Mouse (Mus musculus): ENCODE results near the gene Rpsa. TPM values are rescaled to one million over a fixed set of nuclear protein-coding genes. Genes with fewer than 3 reads are reported as not detected.

The Rpsa gene
- total and polyA plus RNA-seq, 3 experiments, result 3,563 to 4,053 (median 3,991) TPM

- no peaks in the 10 kb centered on the region for H3K27me3 ChIP-seq (replicated peaks)
- peak within 1 kb of the TSS; percentile 58 for H3K9ac ChIP-seq (ENCODE audit: insufficient read depth, low read depth)
- H3K79me2 ChIP-seq (replicated peaks; ENCODE audit: control insufficient read depth, extremely low read depth, insufficient read depth, poor library complexity, severe bottlenecking), result peaks cover 13% of the 10 kb centered on the region
- peaks cover 0 to 9% of the 10 kb centered on the region in 2 experiments for H3K36me3 ChIP-seq (replicated peaks in 1 of 2; ENCODE audit: control insufficient read depth in 1 of 2, insufficient read depth in 1 of 2, low read length in 1 of 2)
- no peaks in the 10 kb centered on the region for H3K9me3 ChIP-seq (replicated peaks; ENCODE audit: low read length)
- in situ Hi-C loops (cut with MboI; ENCODE audit: low pct_ligation_motif_present, low pct_unique_long_range_greater_than_20kb, low sequenced_read_pairs), result no loop called here
- DNase-seq (ENCODE audit: extremely low read depth), result peak; percentile 94
- peaks cover 9 to 15% of the 10 kb centered on the region in 2 experiments; a peak in 3 of 4 replicates for H3K4me1 ChIP-seq (ENCODE audit: control insufficient read depth in 1 of 2, insufficient read depth in 2 of 2)
- peak within 1 kb of the TSS; percentile 77 for H3K27ac ChIP-seq (ENCODE audit: insufficient read depth, low read depth)
- peak within 1 kb of the TSS; percentile 71 to 87 (median 71) for H3K4me3 ChIP-seq (replicated peaks in 1 of 3; ENCODE audit: low read depth in 2 of 3, low read length in 2 of 3, poor library complexity in 1 of 3)
- peak within 1 kb of the TSS; percentile 96 for H3K4me2 ChIP-seq (ENCODE audit: insufficient read depth, low read depth, poor library complexity, severe bottlenecking)
- dilution Hi-C loops (cut with MboI; ENCODE audit: extremely low pct_ligation_motif_present, extremely low pct_unique_long_range_greater_than_20kb, low sequenced_read_pairs), result no loop called here
- peak; percentile 27; the same call in 1 of the 2 replicates for TF ChIP-seq MEF2A (IDR thresholded peaks at IDR 0.05; ENCODE audit: borderline replicate concordance, low read depth, low read length)
- no peak for TF ChIP-seq JUND (conservative IDR thresholded peaks at IDR 0.05; ENCODE audit: low read depth, low read length)
- TF ChIP-seq SMC3 (IDR thresholded peaks at IDR 0.05; ENCODE audit: low read depth, low read length), result peak; percentile 72
- no peak for TF ChIP-seq ZKSCAN1 (IDR thresholded peaks at IDR 0.05; ENCODE audit: borderline replicate concordance, low read depth, low read length)
- no peak for TF ChIP-seq EP300 (IDR thresholded peaks at IDR 0.05; ENCODE audit: low read length)
- peak; percentile 77; the same call in 1 of the 2 replicates for TF ChIP-seq MAZ (IDR thresholded peaks at IDR 0.05; ENCODE audit: low read depth, low read length)
- TF ChIP-seq E2F4 (IDR thresholded peaks at IDR 0.05; ENCODE audit: insufficient replicate concordance, low read depth, low read length), result 0 out of 2 replicates have a peak, but pooled peaks have one; percentile 33
- no peak for TF ChIP-seq NRF1 (IDR thresholded peaks at IDR 0.05; ENCODE audit: low read depth, low read length)
- no peak for TF ChIP-seq PAX5 (IDR thresholded peaks at IDR 0.05; ENCODE audit: low read length)
- TF ChIP-seq RAD21 (IDR thresholded peaks at IDR 0.05; ENCODE audit: low read depth, low read length), result peak; percentile 71
- 0 out of 2 replicates have a peak, but pooled peaks have one; percentile 30 for TF ChIP-seq JUN (IDR thresholded peaks at IDR 0.05; ENCODE audit: insufficient read depth, low read depth, low read length)
- TF ChIP-seq RCOR1 (conservative IDR thresholded peaks at IDR 0.05; ENCODE audit: low read depth, low read length), result peak; percentile 55; the same call in 1 of the 2 replicates
- TF ChIP-seq MXI1 (IDR thresholded peaks at IDR 0.05; ENCODE audit: low read depth, low read length), result peak; percentile 75; the same call in 1 of the 2 replicates
- TF ChIP-seq GABPA (IDR thresholded peaks at IDR 0.05; ENCODE audit: insufficient replicate concordance, low read depth, low read length), result no peak
- peak; percentile 91 for TF ChIP-seq SIN3A (IDR thresholded peaks at IDR 0.05; ENCODE audit: low read length)
- TF ChIP-seq MYC (IDR thresholded peaks at IDR 0.05; ENCODE audit: low read depth, low read length), result peak; percentile 74
- TF ChIP-seq CHD2 (IDR thresholded peaks at IDR 0.05; ENCODE audit: low read length), result 0 out of 2 replicates have a peak, but pooled peaks have one; percentile 28
- TF ChIP-seq ZNF384 (IDR thresholded peaks at IDR 0.05; ENCODE audit: low read depth, low read length), result peak; percentile 86
- no peak for TF ChIP-seq USF2 (conservative IDR thresholded peaks at IDR 0.05; ENCODE audit: low read depth, low read length)
- no peak for TF ChIP-seq ZC3H11A (IDR thresholded peaks at IDR 0.05; ENCODE audit: low read depth, low read length)
- peak; percentile 96 for TF ChIP-seq UBTF (IDR thresholded peaks at IDR 0.05; ENCODE audit: low read depth, low read length)
- TF ChIP-seq USF1 (IDR thresholded peaks at IDR 0.05; ENCODE audit: low read depth, low read length), result no peak
- peak; percentile 42; the same call in 1 of the 2 replicates for TF ChIP-seq BHLHE40 (IDR thresholded peaks at IDR 0.05; ENCODE audit: low read depth, low read length)
- TF ChIP-seq NELFE (IDR thresholded peaks at IDR 0.05; ENCODE audit: low read depth, low read length), result peak; percentile 60
- TF ChIP-seq KAT2A (IDR thresholded peaks at IDR 0.05; ENCODE audit: insufficient replicate concordance, low read length), result 0 out of 2 replicates have a peak, but pooled peaks have one; percentile 46
- TF ChIP-seq CTCF (conservative IDR thresholded peaks at IDR 0.05 in 1 of 2, IDR thresholded peaks at IDR 0.05 in 1 of 2; ENCODE audit: low read depth in 2 of 2, low read length in 2 of 2), result peak; percentile 69 to 79
- peak; percentile 36; the same call in 1 of the 2 replicates for TF ChIP-seq ETS1 (conservative IDR thresholded peaks at IDR 0.05; ENCODE audit: low read depth, low read length)
- 0 out of 2 replicates have a peak, but pooled peaks have one; percentile 56 for TF ChIP-seq POLR2AphosphoS2 (IDR thresholded peaks at IDR 0.05; ENCODE audit: low read depth, low read length)
- peak; percentile 86 for TF ChIP-seq ZMIZ1 (IDR thresholded peaks at IDR 0.05; ENCODE audit: low read depth, low read length)
- TF ChIP-seq CHD1 (IDR thresholded peaks at IDR 0.05; ENCODE audit: low read depth, low read length), result no peak
- TF ChIP-seq MAX (IDR thresholded peaks at IDR 0.05; ENCODE audit: low read length), result peak; percentile 59; the same call in 1 of the 2 replicates
- TF ChIP-seq POLR2A (IDR thresholded peaks at IDR 0.05; ENCODE audit: low read depth, low read length), result peak; percentile 91
- TF ChIP-seq TCF12 (IDR thresholded peaks at IDR 0.05; ENCODE audit: low read depth, low read length), result peak; percentile 45; the same call in 1 of the 2 replicates
- TF ChIP-seq MAFK (IDR thresholded peaks at IDR 0.05; ENCODE audit: insufficient replicate concordance, low read length), result no peak
- TF ChIP-seq TBP (conservative IDR thresholded peaks at IDR 0.05; ENCODE audit: low read depth, low read length), result peak; percentile 21; the same call in 1 of the 2 replicates
- peak; percentile 84 for TF ChIP-seq IRF4 (IDR thresholded peaks at IDR 0.05; ENCODE audit: low read depth, low read length)
- peak; percentile 88 for TF ChIP-seq ELF1 (IDR thresholded peaks at IDR 0.05; ENCODE audit: low read depth, low read length)
Measured at GRCm38 (mm10) chr9:120110211-120111018, 17.1 kb upstream of the Rpsa start, which contains the start of gene Slc25a38. Slc25a38 (plus strand) TSS chr9:120110374.
